Mouse (Mus musculus) liver, embryonic 14.5 days (tissue): ENCODE results near the gene Irf4. TPM values are rescaled to one million over a fixed set of nuclear protein-coding genes. Genes with fewer than 3 reads are reported as not detected.

ENCODE experiments used
- ATAC-seq: fragments of 200-750 bp; cut with Nextera tagmentation; 2 replicates; pipeline ENCODE4 v1.8.0; 2017; ENCODE audit warnings: moderate number of reproducible peaks, mild to moderate bottlenecking, moderate library complexity; ENCODE audit not compliant: insufficient read depth
- DNase-seq, 3 experiments: peaks; one replicate each; pipeline ENCODE4 v3.0.0-alpha.2; 2012 to 2013; ENCODE audit warnings: low read depth in 3 of 3, low spot score in 3 of 3
- H3K27ac ChIP-seq: fragments of 300-500 bp; sonication (generic); 2 replicates; pipeline ENCODE4 v1.5.1; 2014; ENCODE audit warnings: moderate library complexity, mild to moderate bottlenecking, control low read depth, inconsistent platforms
- H3K27me3 ChIP-seq: fragments of 300-500 bp; sonication (generic); 2 replicates; pipeline ENCODE4 v1.6.1; 2014; ENCODE audit warnings: mild to moderate bottlenecking, low read length, moderate library complexity; ENCODE audit not compliant: control insufficient read depth, insufficient read depth
- H3K36me3 ChIP-seq: fragments of 300-500 bp; sonication (generic); replicated peaks from 2 replicates; pipeline ENCODE4 v1.6.1; 2014; ENCODE audit warnings: low read depth; ENCODE audit not compliant: control insufficient read depth, insufficient read depth
- H3K4me1 ChIP-seq, 2 experiments: fragments of 200-500 bp in 1 of 2; fragments of 300-500 bp in 1 of 2; sonication (generic) in 1 of 2; replicated peaks; 2 replicates each; pipeline ENCODE4 v1.6.1; 2012 to 2014; ENCODE audit warnings: antibody characterized with exemption in 1 of 2, inconsistent platforms in 1 of 2, low read length in 1 of 2; ENCODE audit not compliant: control insufficient read depth in 2 of 2, insufficient read depth in 2 of 2
- H3K4me2 ChIP-seq: fragments of 300-500 bp; sonication (generic); 2 replicates; pipeline ENCODE4 v1.6.1; 2014; ENCODE audit warnings: low read depth, mild to moderate bottlenecking, control low read depth, moderate library complexity
- H3K4me3 ChIP-seq, 2 experiments: fragments of 200-500 bp in 1 of 2; fragments of 300-500 bp in 1 of 2; sonication (generic) in 1 of 2; 2 replicates each; pipeline ENCODE4 v1.5.1; 2012 to 2014; ENCODE audit warnings: low read depth in 2 of 2, low read length in 2 of 2, mild to moderate bottlenecking in 2 of 2, control low read depth in 1 of 2, inconsistent platforms in 1 of 2, moderate library complexity in 1 of 2; ENCODE audit not compliant: insufficient read depth in 1 of 2
- H3K9ac ChIP-seq: fragments of 300-500 bp; sonication (generic); replicated peaks from 2 replicates; pipeline ENCODE4 v1.6.1; 2014; ENCODE audit warnings: mild to moderate bottlenecking, control low read depth, moderate library complexity
- H3K9me3 ChIP-seq: fragments of 300-500 bp; sonication (generic); 2 replicates; pipeline ENCODE4 v1.6.1; 2016; ENCODE audit warnings: low read length, mixed read lengths; ENCODE audit not compliant: control insufficient read depth
- CTCF ChIP-seq: IDR thresholded peaks from 2 replicates; pipeline ENCODE4 v1.5.1; 2016; ENCODE audit warnings: antibody characterized with exemption, low read depth, control low read depth
- EP300 ChIP-seq: IDR thresholded peaks from 2 replicates; pipeline ENCODE4 v1.6.1; 2016; ENCODE audit warnings: antibody characterized with exemption, low read depth
- WGBS: fragments of 180-500 bp; shearing (Covaris S2); extraction: QIAGEN DNeasy Blood & Tissue Kit; methylation state at CpG from one replicate; pipeline ENCODE4 v1.1.7; 2014; ENCODE audit not compliant: insufficient replicate concordance; 5-methylcytosine and 5-hydroxymethylcytosine counted together
- polyA plus RNA-seq, 2 experiments: library from polyadenylated mRNA; depleted of rRNA in 1 of 2; stranded (reverse) in 1 of 2; unstranded in 1 of 2; fragments of >200 nt; fragmentation: Nextera tagmentation in 1 of 2; extraction: Ambion mirVana in 1 of 2; gene quantifications; 2 replicates each; pipeline versions ENCODE4 v1.2.1 to v1.2.3; 2012 to 2014

Irf4 gene
- polyA plus RNA-seq, 2 experiments = 0.08 to 0.11 TPM

DNA sequence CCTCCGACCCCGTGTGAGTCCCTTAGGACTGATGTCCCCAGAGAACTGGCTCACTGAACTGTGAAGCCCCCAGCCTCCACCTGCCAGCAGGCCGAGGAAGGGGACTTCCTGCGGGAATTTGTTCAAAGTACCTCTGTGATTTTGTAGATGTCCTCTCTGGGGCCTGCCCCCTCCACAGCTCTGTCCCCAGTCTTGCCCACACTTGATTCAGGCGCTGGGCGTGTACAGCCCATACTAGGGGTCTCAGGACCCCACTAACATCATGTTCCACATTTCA is 2.2 kb downstream of the Irf4 start:
- no peak for TF ChIP-seq EP300
- no peak for TF ChIP-seq CTCF
- H3K36me3 ChIP-seq = no peaks in the 10 kb centered on the region
- H3K9me3 ChIP-seq = no peaks in the 10 kb centered on the region
- no peak for DNase-seq
- ATAC-seq = no peak
- H3K4me2 ChIP-seq = no peak overlapping the region
- H3K9ac ChIP-seq = no peak overlapping the region
- H3K4me3 ChIP-seq = no peak overlapping the region
- peaks cover 36% of the 10 kb centered on the region for H3K27me3 ChIP-seq
- no peak overlapping the region for H3K27ac ChIP-seq
- H3K4me1 ChIP-seq = no peaks in the 10 kb centered on the region
- WGBS = 29% methylated on average over 6 of the region's 6 CpGs

DNA sequence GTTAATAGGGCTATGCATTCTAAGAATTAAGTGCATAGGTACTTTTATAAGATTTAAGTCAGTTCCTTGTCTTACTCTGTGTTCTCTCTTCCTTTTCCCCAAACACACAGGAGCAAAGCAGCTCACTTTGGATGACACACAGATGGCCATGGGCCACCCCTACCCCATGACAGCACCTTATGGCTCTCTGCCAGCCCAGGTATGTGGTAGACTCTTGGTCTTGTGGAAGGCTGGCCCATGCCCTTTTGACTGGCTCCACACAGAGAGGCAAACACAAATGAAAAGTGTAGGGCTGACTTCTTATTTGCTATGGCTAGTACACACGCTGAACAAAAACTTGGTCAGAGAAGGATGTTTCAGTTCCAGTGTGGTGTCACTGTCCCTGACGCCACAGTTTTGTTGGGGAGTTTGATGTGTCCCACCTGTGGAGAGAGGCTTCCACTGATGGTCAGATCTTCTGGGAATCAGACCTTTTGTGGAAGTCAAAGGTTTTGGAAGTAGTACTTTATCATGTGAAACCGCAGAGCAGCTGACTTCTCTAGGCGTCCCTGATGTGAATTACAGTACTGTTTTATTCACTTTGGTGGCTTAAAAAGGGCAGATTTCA is 3.7 kb downstream of the Irf4 start:
- Histone ChIP-seq H3K27ac (no peak overlapping the region), H3K4me3 (no peak overlapping the region), H3K36me3 (no peaks in the 10 kb centered on the region), H3K9ac (no peak overlapping the region), H3K9me3 (no peaks in the 10 kb centered on the region), H3K27me3 (peaks cover 36% of the 10 kb centered on the region), H3K4me1 (no peaks in the 10 kb centered on the region), H3K4me2 (no peak overlapping the region)
- 56% methylated on average over 4 of the region's 4 CpGs for WGBS
- no peak for TF ChIP-seq CTCF
- no peak for TF ChIP-seq EP300
- no peak for DNase-seq
- no peak for ATAC-seq

DNA sequence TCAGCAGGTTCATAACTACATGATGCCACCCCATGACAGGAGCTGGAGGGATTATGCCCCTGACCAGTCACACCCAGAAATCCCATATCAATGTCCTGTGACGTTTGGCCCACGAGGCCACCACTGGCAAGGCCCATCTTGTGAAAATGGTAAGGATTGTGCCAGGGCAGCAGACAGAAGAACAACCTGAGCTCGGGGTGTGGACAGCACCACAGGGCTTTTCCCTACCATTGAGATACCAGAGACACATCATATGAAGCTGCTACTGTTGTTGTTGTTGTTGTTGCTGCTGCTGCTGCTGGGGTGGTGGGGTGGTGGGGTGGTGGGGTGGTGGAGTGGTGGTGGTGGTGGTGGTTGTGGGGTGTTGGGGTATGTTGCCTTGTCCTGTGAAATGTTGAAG is 4.4 kb downstream of the Irf4 start:
- ATAC-seq (no peak), DNase-seq (no peak)
- 57% methylated on average over 3 of the region's 3 CpGs for WGBS
- Histone ChIP-seq H3K9me3 (no peaks in the 10 kb centered on the region), H3K27me3 (peaks cover 31% of the 10 kb centered on the region), H3K36me3 (no peaks in the 10 kb centered on the region), H3K4me1 (no peaks in the 10 kb centered on the region), H3K9ac (no peak overlapping the region), H3K4me3 (no peak overlapping the region), H3K4me2 (no peak overlapping the region), H3K27ac (no peak overlapping the region)
- TF ChIP-seq CTCF (no peak), EP300 (no peak)

DNA sequence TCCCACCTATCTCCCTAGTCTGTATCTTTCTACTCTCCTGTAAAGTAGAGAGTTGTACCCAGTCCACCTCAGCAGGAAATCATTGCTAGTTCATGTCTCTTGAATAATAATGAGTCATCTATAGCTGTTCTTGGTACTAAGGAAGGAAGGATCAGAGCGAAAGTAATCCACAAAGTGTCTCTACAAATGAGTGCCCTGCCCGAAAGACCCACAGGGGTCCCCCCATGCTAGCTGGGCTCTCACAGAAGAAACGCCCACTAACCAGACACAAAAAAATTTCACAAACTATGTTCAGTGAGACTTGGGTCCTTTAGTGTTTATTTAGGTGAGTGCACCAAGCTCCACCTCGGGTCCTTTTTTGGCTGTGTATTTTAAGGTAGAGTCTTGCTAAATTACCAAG is 5.0 kb downstream of the Irf4 start:
- DNase-seq (no peak), ATAC-seq (no peak)
- H3K27ac ChIP-seq = no peak overlapping the region
- 58% methylated on average over 4 of the region's 4 CpGs for WGBS
- H3K27me3 ChIP-seq = peaks cover 28% of the 10 kb centered on the region
- no peak for TF ChIP-seq EP300
- no peak for TF ChIP-seq CTCF
- H3K4me3 ChIP-seq = no peak overlapping the region
- no peak overlapping the region for H3K9ac ChIP-seq
- H3K9me3 ChIP-seq = no peaks in the 10 kb centered on the region
- H3K36me3 ChIP-seq = no peaks in the 10 kb centered on the region
- H3K4me1 ChIP-seq = no peaks in the 10 kb centered on the region
- H3K4me2 ChIP-seq = no peak overlapping the region

DNA sequence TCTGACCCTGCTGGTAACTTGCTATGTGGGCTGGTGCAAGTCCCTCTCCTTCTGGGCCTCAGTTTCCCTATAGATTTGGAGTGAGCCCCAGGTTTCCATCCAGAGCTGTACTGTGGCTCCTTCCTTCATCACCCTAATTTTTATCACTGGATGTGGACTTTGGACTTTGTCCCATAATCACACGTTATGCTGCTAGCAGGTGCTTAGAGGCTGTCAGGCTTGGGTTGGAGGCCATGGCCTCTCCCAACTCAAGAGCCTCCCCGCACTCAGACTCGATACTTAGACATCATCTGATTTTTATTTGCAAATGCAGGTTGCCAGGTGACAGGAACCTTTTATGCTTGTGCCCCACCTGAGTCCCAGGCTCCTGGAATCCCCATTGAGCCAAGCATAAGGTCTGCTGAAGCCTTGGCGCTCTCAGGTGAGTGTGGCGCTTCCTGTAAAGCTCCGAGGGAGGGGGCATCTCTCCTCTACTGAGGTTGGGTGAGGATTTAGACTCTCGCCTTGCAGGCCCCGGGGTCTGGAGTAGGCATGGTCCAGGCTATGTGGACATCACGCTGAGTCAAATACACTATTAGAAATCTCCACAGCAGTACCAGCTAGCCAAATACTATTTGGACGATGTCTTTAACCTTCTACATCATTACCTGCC is 5.9 kb downstream of the Irf4 start:
- 63% methylated on average over 10 of the region's 10 CpGs for WGBS
- Histone ChIP-seq H3K4me1 (no peaks in the 10 kb centered on the region), H3K4me3 (no peak overlapping the region), H3K9ac (no peak overlapping the region), H3K9me3 (no peaks in the 10 kb centered on the region), H3K36me3 (no peaks in the 10 kb centered on the region), H3K27me3 (peaks cover 19% of the 10 kb centered on the region), H3K27ac (no peak overlapping the region), H3K4me2 (no peak overlapping the region)
- ATAC-seq (no peak), DNase-seq (no peak)
- TF ChIP-seq EP300 = no peak
- no peak for TF ChIP-seq CTCF
